Mouse (Mus musculus) left cerebral cortex, postnatal 10 days (tissue): Measurements from ENCODE around the gene 4930544D05Rik. TPM values are rescaled to one million over a fixed set of nuclear protein-coding genes. Genes with fewer than 3 reads are reported as not detected.
"Not testable (repeated sequence)": the region's sequence is repeated elsewhere in the genome, so short reads cannot be mapped to it uniquely, and the experiment has no call there.

Experiments used
- DNase-seq, 2 experiments: peaks; one replicate each; pipeline ENCODE4 v3.0.0; 2021 to 2022; ENCODE audit warnings: low spot score in 2 of 2, mixed read lengths in 1 of 2; ENCODE audit errors: extremely low spot score in 1 of 2
- intact Hi-C: fragments of 180-260 bp; cut with DNase I; formaldehyde crosslinking; loops from one replicate; pipeline ENCODE4 v1.15.1; 2025
- total RNA-seq, 2 experiments: library from RNA; stranded (reverse); gene quantifications; 2 replicates each; pipeline ENCODE4 v1.2.3; 2021

4930544D05Rik gene
- 1 to 10 TPM in 1 of 2 experiments, under 1 TPM in 1; 0.45 to 1.1 TPM for total RNA-seq

GRCm38 (mm10) chr11:70615516-70616093 lies at the start of gene 4930544D05Rik:
TSS of gene 4930544D05Rik (plus strand) at chr11:70615848.
- intact Hi-C loops, result loop anchor here (10.0 kb wide), 1 partner anchor 171 kb away; no protein-coding TSS in a partner anchor
- DNase-seq, result no peak

GRCm38 (mm10) chr11:70566586-70566985 lies 49.1 kb upstream of the 4930544D05Rik start:
- intact Hi-C loops, result no loop called here
- DNase-seq, result no peak

GRCm38 (mm10) chr11:70570614-70571013 lies 45.0 kb upstream of the 4930544D05Rik start:
- DNase-seq, intact Hi-C loops: not testable (repeated sequence)

- intact Hi-C loops, result no loop called here
- no peak for DNase-seq
Measured at GRCm38 (mm10) chr11:70571641-70572040, 44.0 kb upstream of the 4930544D05Rik start.

GRCm38 (mm10) chr11:70572348-70572902 lies 43.2 kb upstream of the 4930544D05Rik start:
- intact Hi-C loops, result no loop called here
- no peak for DNase-seq

GRCm38 (mm10) chr11:70573872-70574271 lies 41.8 kb upstream of the 4930544D05Rik start:
- no peak for DNase-seq
- intact Hi-C loops, result no loop called here

- DNase-seq, result no peak
- intact Hi-C loops, result no loop called here
Measured at GRCm38 (mm10) chr11:70577201-70577600, 38.4 kb upstream of the 4930544D05Rik start.

GRCm38 (mm10) chr11:70578962-70579361 lies 36.7 kb upstream of the 4930544D05Rik start:
- no peak for DNase-seq
- intact Hi-C loops, result no loop called here

- intact Hi-C loops, result no loop called here
Measured at GRCm38 (mm10) chr11:70579710-70580357, 35.8 kb upstream of the 4930544D05Rik start.

GRCm38 (mm10) chr11:70580358-70580720 lies 35.3 kb upstream of the 4930544D05Rik start:
- DNase-seq, result no peak
- intact Hi-C loops, result no loop called here

More at GRCm38 (mm10) chr11:70579710-70580357, 35.8 kb upstream of the 4930544D05Rik start:
- no peak for DNase-seq

- no peak for DNase-seq
Measured at GRCm38 (mm10) chr11:70580921-70581320, 34.7 kb upstream of the 4930544D05Rik start.

GRCm38 (mm10) chr11:70582196-70582595 lies 33.5 kb upstream of the 4930544D05Rik start:
- no peak for DNase-seq
- intact Hi-C loops, result no loop called here

More at GRCm38 (mm10) chr11:70580921-70581320, 34.7 kb upstream of the 4930544D05Rik start:
- intact Hi-C loops, result no loop called here

- intact Hi-C loops, result no loop called here
- no peak for DNase-seq
Measured at GRCm38 (mm10) chr11:70583022-70583714, 32.5 kb upstream of the 4930544D05Rik start.

GRCm38 (mm10) chr11:70583775-70584174 lies 31.9 kb upstream of the 4930544D05Rik start:
- DNase-seq, result no peak
- intact Hi-C loops, result no loop called here

- DNase-seq, result peak in 1 of 2 experiments; percentile 85
- intact Hi-C loops, result no loop called here
Measured at GRCm38 (mm10) chr11:70585457-70585856, 30.2 kb upstream of the 4930544D05Rik start.

- no peak for DNase-seq
- intact Hi-C loops, result no loop called here
Measured at GRCm38 (mm10) chr11:70586261-70586660, 29.4 kb upstream of the 4930544D05Rik start.

GRCm38 (mm10) chr11:70586954-70587353 lies 28.7 kb upstream of the 4930544D05Rik start:
- no peak for DNase-seq
- intact Hi-C loops, result no loop called here

GRCm38 (mm10) chr11:70591733-70592132 lies 23.9 kb upstream of the 4930544D05Rik start:
- intact Hi-C loops, result no loop called here
- no peak for DNase-seq

- no peak for DNase-seq
- intact Hi-C loops, result no loop called here
Measured at GRCm38 (mm10) chr11:70594253-70594989, 21.2 kb upstream of the 4930544D05Rik start.
